Mouse (Mus musculus) lung, adult 2 months (tissue): ENCODE data around the gene D330020A13Rik. TPM values are rescaled to one million over a fixed set of nuclear protein-coding genes. Genes with fewer than 3 reads are reported as not detected.

ENCODE experiments used
- DNase-seq: peaks from one replicate; pipeline ENCODE4 v3.0.0; 2022
- H3K4me1 ChIP-seq: fragments of 200-500 bp; 2 replicates; pipeline ENCODE4 v1.6.1; 2011; ENCODE audit warnings: low read length; ENCODE audit not compliant: control insufficient read depth, insufficient read depth
- H3K4me3 ChIP-seq: fragments of 200-500 bp; replicated peaks from 2 replicates; pipeline ENCODE3; 2011; ENCODE audit warnings: low read depth, mild to moderate bottlenecking, control low read depth, low read length; ENCODE audit errors: extremely low read depth
- CTCF ChIP-seq: fragments of 200-500 bp; IDR thresholded peaks from 2 replicates; pipeline ENCODE4 v1.5.1; 2011; ENCODE audit warnings: mild to moderate bottlenecking, low read length, control low read depth; ENCODE audit not compliant: insufficient read depth
- POLR2A ChIP-seq: fragments of 200-500 bp; IDR thresholded peaks from 2 replicates; pipeline ENCODE4 v1.6.1; 2011; ENCODE audit warnings: low read depth, mild to moderate bottlenecking, control low read depth, low read length, borderline replicate concordance; ENCODE audit errors: extremely low read depth
- WGBS: fragments of 180-500 bp; shearing (Covaris S2); methylation state at CpG from one replicate; pipeline ENCODE4 v1.1.7; 2018; 5-methylcytosine and 5-hydroxymethylcytosine counted together
- polyA plus RNA-seq: library from polyadenylated mRNA; depleted of rRNA; stranded (reverse); fragments of >200 nt; gene quantifications from 2 replicates; pipeline ENCODE4 v1.2.3, GENCODE M21; 2012; rRNA removed

The D330020A13Rik gene
- polyA plus RNA-seq, 1 experiment: not detected

DNA sequence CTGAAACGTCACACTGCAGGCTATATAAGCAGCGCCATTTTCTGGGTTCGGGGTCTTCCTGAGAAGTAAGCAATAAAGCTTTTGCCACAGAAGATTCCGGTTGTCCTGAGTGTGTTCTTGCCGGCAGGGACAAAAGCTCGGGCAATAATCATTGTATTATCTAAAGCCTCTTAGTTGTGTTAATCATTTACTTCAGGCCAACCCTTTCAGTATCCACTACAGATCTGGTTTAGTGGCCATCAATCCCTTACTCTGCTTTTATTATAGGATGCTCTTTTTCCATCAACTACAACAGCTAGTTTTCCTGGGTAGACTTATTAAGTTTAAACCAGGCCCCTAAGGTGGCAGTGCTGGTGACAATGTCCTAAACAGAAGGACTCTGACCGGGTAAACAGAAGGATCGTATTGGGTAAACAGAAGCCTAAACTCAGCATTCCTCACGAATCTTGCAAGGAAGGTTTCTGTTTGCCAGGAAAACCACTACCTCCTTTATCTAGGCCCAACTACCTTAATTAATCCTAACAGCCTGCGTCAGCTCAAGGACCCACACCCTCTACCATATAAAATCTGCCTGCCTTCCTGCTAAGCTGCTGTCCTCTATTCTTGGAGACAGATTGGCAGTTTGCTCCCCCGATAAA is 24.3 kb downstream of the D330020A13Rik start:
- no peak for DNase-seq
- H3K4me3 ChIP-seq: no peak overlapping the region
- WGBS: 59% methylated on average over 11 of the region's 11 CpGs
- H3K4me1 ChIP-seq: no peaks in the 10 kb centered on the region
- TF ChIP-seq CTCF: no peak
- no peak for TF ChIP-seq POLR2A

GRCm38 (mm10) chr6:120319129-120319528 is 25.0 kb downstream of the D330020A13Rik start:
- 61% methylated on average over 9 of the region's 9 CpGs for WGBS
- TF ChIP-seq CTCF: no peak
- TF ChIP-seq POLR2A: no peak
- no peak for DNase-seq
- Histone ChIP-seq H3K4me1 (no peaks in the 10 kb centered on the region), H3K4me3 (no peak overlapping the region)

DNA sequence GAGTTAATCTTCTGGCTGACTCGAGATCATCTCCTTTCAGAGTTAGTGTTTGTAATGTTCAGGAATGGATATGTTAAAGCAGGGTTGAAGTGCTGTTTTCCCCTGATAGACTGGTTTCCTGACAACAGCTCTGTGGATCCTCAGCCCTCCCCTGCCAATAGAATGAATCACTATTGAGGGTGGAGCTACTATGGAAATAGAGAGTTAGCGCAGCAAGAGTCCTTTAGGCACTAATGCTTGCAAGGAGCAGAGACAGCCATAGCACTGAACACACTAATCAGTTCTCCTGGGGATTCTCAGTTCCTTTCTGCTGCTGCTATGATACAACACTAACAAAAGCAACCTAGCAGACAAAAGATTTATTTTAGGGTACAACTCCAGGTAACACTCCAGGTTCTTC is 26.2 kb downstream of the D330020A13Rik start:
- 61% methylated on average over 2 of the region's 2 CpGs for WGBS
- Histone ChIP-seq H3K4me1 (no peaks in the 10 kb centered on the region), H3K4me3 (no peak overlapping the region)
- TF ChIP-seq POLR2A: no peak
- TF ChIP-seq CTCF: no peak
- DNase-seq: no peak

GRCm38 (mm10) chr6:120324295-120324927 is 30.2 kb downstream of the D330020A13Rik start:
- DNase-seq: peak; percentile 37
- TF ChIP-seq POLR2A: no peak
- TF ChIP-seq CTCF: peak; percentile 73
- no peak overlapping the region for H3K4me3 ChIP-seq
- no peaks in the 10 kb centered on the region for H3K4me1 ChIP-seq
- WGBS: 31% methylated on average over 6 of the region's 6 CpGs

- no peaks in the 10 kb centered on the region for H3K4me1 ChIP-seq
- no peak overlapping the region for H3K4me3 ChIP-seq
- no peak for TF ChIP-seq CTCF
- no peak for DNase-seq
- 83% methylated on average over 2 of the region's 2 CpGs for WGBS
Measured at GRCm38 (mm10) chr6:120332351-120332750, 38.2 kb downstream of the D330020A13Rik start.

DNA sequence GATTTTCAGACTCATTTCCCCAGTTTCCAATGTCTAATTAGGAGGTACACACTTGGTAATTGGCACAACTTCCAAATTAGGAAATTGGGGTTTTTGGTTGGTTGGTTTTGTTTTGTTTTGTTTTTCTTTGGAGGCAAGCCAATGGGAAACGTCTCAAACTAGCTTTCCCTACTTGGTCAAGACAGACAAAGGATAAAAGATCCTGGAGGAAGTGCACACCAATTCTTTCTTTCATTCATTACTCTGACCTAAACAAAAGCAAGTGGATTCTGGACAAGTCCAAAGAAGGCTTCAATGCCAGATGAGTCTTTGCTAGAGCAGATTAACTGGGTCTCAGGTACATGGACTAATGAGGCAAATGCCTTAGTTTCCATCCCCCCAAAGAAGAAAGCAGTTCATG is 49.8 kb downstream of the D330020A13Rik start:
- TF ChIP-seq POLR2A: no peak
- no peak for TF ChIP-seq CTCF
- H3K4me1 ChIP-seq: no peaks in the 10 kb centered on the region
- no peak for DNase-seq
- no peak overlapping the region for H3K4me3 ChIP-seq
- WGBS: 18% methylated on average over 1 of the region's 1 CpGs

Other genes starting within 250 kb of the D330020A13Rik start
- gene Ninj2, start 201.0 kb upstream of the D330020A13Rik start, polyA plus RNA-seq: 0.26 and 0.35 TPM in 2 replicates
- 0.19 and 0.39 TPM in 2 replicates for gene B4galnt3, start 195 bp downstream of the D330020A13Rik start, polyA plus RNA-seq
- 3.5 and 5.8 TPM in 2 replicates for gene Kdm5a, start 69.8 kb downstream of the D330020A13Rik start, polyA plus RNA-seq
- gene Ccdc77, start 70.0 kb downstream of the D330020A13Rik start, polyA plus RNA-seq: 3.0 and 3.5 TPM in 2 replicates
- gene Il17ra, start 168.9 kb downstream of the D330020A13Rik start, polyA plus RNA-seq: 26.4 and 36.4 TPM in 2 replicates
- gene Tmem121b, start 199.4 kb downstream of the D330020A13Rik start, polyA plus RNA-seq: 2.3 and 2.8 TPM in 2 replicates
- 17.0 and 17.7 TPM in 2 replicates for gene Hdhd5, start 237.0 kb downstream of the D330020A13Rik start, polyA plus RNA-seq